Mouse (Mus musculus) cerebellum, postnatal 36 days (tissue): ENCODE data around the gene Sypl2.
A peak's percentile ranks its signal among the peaks of the same experiment; 100 is the strongest.
"Not testable (repeated sequence)": the region's sequence is repeated elsewhere in the genome, so short reads cannot be mapped to it uniquely, and the experiment has no call there.

ENCODE experiments used
- DNase-seq, 2 experiments: peaks; one replicate each; pipeline ENCODE4 v3.0.0; 2021 to 2022; ENCODE audit warnings: mixed read lengths in 2 of 2

Sypl2 gene

GRCm38 (mm10) chr3:108226558-108227350, at the start of gene Sypl2:
TSS of gene Sypl2 (minus strand) at chr3:108226648.
- no peak for DNase-seq

- no peak for DNase-seq
Observed at GRCm38 (mm10) chr3:108259319-108259718, 32.9 kb upstream of the Sypl2 start.

DNA sequence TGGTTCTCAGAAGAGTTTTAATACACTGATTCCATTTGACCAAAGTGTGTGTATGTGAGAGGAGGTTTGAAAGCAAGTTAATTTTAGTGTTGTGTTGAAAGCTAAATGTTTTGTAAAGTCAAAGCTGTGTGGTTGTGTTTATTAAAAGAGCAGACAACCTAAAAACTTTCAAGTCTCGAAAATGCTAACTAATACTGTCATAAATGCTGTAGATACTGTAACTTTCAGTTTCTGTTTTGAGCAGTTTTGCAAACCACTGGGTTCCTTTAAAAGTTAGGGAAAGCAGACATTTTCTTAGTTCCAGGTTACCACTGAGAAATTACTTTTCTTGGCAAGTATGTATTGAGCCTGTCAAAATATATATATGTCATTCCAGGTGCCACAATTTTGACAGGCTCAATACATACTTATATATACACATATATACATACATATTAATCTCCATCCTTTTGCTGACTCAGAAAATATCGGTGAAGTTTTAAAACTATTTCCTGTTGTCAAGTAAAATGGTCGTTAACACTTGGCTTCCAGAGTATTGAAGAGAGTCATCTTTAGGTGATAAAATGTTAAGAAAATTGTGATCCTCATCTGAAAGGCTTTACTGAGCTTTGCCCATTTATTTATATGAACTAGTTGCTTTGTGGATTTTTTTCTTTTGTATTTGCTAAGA, 31.5 kb upstream of the Sypl2 start:
- no peak for DNase-seq

DNA sequence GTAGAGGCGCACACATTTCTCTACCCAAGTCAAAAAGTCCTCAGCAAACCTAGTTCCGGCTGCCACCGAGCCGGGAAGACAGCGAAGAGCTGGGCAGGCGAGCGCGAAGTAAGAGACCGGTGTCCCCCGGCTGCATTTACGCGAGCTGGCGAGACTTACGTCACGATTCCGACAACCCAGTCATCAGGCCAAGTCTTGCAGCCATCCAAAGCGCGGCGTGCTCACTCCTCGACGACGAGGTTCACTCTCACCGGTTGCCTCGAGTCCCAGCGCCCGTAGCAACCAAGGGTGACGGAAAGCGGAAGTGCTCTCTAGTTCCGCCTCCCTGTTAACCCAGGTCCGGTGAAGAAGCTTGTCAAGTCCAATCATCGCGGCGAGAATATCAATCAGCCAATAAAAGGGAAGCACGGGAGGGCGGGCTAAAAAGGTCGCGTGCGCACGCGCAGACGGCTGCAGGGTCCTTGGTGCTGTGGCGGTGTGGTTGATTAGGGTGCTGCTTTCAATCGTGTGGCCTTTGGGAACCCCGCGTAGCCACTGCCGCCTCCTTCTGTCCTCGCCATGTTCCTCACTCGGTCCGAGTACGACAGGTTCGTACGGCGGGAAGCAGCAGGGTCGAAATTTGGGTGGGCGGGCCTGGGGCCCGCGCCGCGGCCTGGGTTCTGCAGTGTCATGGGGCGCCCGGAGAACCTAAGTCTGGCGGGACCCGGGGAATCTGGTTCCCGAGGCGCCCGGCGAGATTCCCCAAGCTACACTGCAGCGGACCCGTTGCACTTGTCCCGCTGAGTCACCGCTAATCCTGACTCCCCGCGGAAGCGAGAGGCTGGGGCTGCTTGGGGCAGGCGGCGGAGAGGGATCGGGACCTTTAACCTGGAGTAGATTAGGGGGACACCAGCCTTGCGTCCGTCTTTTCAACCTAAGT, 30.5 kb upstream of the Sypl2 start, which contains the start of gene Psma5:
Gene Psma5, plus strand, starts transcription at position 208 of the 919 bp plus-strand sequence.
- peak; percentile 94 to 97 for DNase-seq

- DNase-seq = no peak
Observed at GRCm38 (mm10) chr3:108246857-108247256, 20.4 kb upstream of the Sypl2 start.

DNA sequence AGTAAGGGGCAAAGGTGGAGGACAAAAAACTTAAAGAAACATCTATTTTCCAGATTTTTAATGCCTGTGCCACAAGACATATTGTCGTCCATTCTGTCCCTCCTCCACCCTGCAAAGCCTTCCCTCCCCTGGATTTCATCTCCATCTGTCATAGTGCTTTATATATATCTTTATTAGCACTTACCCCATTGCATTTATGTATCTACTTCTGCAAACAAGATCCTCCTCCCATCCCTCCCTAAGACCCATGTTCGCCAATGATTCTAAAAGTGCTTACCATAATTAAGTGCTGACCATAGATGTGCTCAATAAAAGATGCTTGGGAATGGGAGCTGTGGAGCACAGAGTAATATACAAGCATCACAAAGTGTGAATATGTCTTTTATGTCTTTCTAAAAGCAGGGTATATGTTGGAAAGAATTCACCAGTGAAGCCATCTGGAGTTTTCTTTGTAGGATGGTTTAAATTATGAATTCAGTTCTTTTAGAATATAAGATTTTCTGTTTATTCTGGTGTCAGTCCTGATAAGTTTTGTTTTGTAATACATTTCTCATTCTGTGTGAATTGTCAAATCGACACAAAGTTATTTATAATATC, 14.9 kb upstream of the Sypl2 start:
- no peak for DNase-seq

- DNase-seq = not testable (repeated sequence)
Observed at GRCm38 (mm10) chr3:108237474-108238102, 11.1 kb upstream of the Sypl2 start.

GRCm38 (mm10) chr3:108231646-108232045, 5.2 kb upstream of the Sypl2 start:
- no peak for DNase-seq

- no peak for DNase-seq
Observed at GRCm38 (mm10) chr3:108227521-108227920, 1.1 kb upstream of the Sypl2 start.

GRCm38 (mm10) chr3:108225711-108226557, 514 bp downstream of the Sypl2 start:
- no peak for DNase-seq

- DNase-seq = no peak
Observed at GRCm38 (mm10) chr3:108220661-108221060, 5.8 kb downstream of the Sypl2 start.

DNA sequence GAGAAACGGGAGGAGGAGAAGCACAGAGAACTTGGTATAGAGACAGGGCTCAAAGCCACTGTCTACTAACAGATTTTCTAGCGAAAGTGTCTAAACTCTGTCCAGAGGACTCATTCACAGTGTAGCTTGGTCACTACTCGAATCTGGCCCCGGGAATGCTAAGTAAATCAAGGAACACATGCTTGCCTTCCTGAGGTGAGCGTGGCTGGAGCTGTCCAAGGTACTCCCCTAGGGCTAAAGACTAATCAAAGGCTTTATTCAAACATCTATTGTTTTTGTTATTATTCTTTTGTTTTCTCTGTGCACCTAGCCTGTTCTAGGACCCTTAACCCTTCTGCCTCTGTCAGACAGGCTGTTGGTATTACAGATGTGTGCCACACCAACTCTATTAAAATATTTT, 11.7 kb downstream of the Sypl2 start:
- DNase-seq = no peak

DNA sequence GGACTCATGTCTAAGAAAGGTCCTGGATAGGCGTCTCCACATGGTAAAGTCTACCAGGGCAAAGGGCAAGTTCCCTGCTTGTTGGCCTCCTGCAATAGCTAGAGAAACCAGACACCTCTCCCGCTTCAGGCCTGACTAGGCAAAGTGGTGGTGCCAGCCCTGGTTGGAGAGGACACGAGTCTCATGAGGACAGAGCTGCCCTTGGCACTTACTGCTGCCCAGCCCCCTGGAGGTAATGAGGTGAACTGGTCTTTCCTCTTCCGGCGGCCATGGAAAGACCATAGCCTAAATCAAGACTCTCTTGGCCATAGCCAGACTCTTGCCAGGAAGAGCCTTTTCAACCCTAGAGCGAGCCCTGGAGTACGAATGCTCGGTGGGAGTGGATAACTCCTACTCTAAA, 14.0 kb downstream of the Sypl2 start:
- DNase-seq = peak in 1 of 2 experiments; percentile 13

- peak in 1 of 2 experiments; percentile 36 for DNase-seq
Observed at GRCm38 (mm10) chr3:108211845-108212244, 14.6 kb downstream of the Sypl2 start.

DNA sequence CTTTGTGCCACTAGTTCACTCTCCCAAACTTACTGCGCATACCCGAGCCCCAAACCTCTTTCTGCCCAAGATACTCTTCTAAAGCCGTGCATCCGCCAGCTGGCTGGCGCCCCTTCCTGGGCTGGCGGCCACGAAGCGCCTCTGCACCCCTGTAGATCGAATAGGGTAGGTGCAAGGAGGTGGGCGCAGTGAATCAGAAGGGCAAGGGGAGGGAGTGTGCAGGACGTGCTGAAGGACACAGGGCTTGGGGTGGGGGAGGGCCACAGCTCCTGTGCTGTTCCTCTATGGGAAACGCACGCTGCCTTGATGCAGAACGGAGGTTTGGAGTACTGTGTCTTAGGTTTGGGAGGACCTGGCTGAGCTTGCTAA, 15.7 kb downstream of the Sypl2 start, which contains the start of gene Atxn7l2:
Gene Atxn7l2, minus strand, starts transcription at position 164 of the 369 bp plus-strand sequence.
- DNase-seq = peak in 1 of 2 experiments; percentile 70

GRCm38 (mm10) chr3:108209946-108210770, 16.3 kb downstream of the Sypl2 start:
- DNase-seq = peak; percentile 95

- no peak for DNase-seq
Observed at GRCm38 (mm10) chr3:108209536-108209935, 16.9 kb downstream of the Sypl2 start.

DNA sequence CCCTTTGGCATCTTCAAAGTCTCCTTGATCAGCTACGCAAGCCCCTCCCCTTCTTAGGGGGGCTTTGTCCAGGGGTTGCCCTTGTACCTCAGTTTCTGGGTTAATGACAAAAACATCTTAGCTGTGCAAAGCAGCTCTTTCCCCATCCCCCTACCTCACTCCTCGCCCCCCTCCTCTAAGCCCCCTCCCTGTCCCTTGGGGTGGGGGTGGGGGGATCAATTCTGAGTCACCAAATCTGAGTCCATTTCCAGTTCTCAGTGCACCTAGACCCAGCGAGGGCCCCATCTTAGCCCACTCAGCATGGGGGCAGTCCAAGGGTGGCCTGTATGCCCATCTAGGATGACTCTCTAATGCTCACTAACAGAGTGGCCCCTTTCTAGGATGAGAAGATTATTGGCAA, 17.4 kb downstream of the Sypl2 start:
- DNase-seq = peak in 1 of 2 experiments; percentile 7

- DNase-seq = peak in 1 of 2 experiments; percentile 5
Observed at GRCm38 (mm10) chr3:108206731-108207375, 19.6 kb downstream of the Sypl2 start.
